ENCODE assay signal across 16 mouse cellular contexts in the genomic region with DNA sequence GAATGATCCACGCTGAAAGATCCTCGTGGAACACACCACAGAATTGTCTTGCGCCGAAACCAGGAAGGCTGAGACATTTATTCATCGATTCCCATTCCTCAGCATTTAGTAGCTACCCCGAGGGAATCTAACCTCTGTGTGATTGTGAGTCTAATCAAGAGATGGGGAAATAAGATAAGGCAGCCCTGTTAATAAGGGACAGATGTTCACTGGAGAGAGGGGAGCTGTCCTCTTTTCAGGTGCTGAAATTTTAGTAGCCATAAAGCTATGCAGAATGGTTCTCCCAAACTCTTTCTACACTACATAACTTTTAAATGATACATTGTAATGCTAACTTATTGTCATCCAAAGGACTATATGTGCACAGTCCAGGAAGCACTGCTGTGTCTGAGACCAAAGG.
DNase-seq lines count a peak whose midpoint lies in the region; ATAC-seq and TF ChIP-seq lines count a peak whose summit lies in the region.
"Had no signal": no experiment of that assay in that cellular context is flagged by ENCODE, and none has a peak within 500 bp of the region (broad histone marks: within the 10 kb centered on the region; RNA-seq: fewer than 3 reads in every experiment).

No protein-coding gene starts in this region.

- no peak for ATAC-seq in lung, embryonic 14.5 days (ENCODE audit: insufficient read depth)
- ATAC-seq in stomach, postnatal 0 days (ENCODE audit: low FRiP score, low TSS enrichment): no peak
- ATAC-seq: forebrain, embryonic 16.5 days; liver, postnatal 0 days; midbrain, embryonic 15.5 days had no signal

- H3K4me3 ChIP-seq in lung, embryonic 14.5 days (ENCODE audit: low read depth, low read length): no peak overlapping the region
- H3K4me3 ChIP-seq in stomach, postnatal 0 days (ENCODE audit: low read depth, low read length): no peak overlapping the region
- H3K4me3 ChIP-seq: embryonic facial prominence, embryonic 12.5 days; heart, embryonic 15.5 days; midbrain, embryonic 15.5 days had no signal

- WGBS in lung, embryonic 14.5 days: 58% methylated on average over 6 of the region's 6 CpGs
- WGBS in stomach, postnatal 0 days: 62% methylated on average over 6 of the region's 6 CpGs

- H3K27me3 ChIP-seq in lung, embryonic 14.5 days (ENCODE audit: insufficient read depth, low read length): no peaks in the 10 kb centered on the region
- no peaks in the 10 kb centered on the region for H3K27me3 ChIP-seq in stomach, postnatal 0 days (ENCODE audit: control insufficient read depth, insufficient read depth, low read length)
- H3K27me3 ChIP-seq: heart, embryonic 15.5 days; midbrain, embryonic 15.5 days had no signal

- no peak for TF ChIP-seq POLR2A in brain, embryonic 14.5 days (IDR thresholded peaks at IDR 0.05; ENCODE audit: borderline replicate concordance, extremely low read depth, insufficient read depth, insufficient read length, poor library complexity, severe bottlenecking)

- TF ChIP-seq CTCF in lung, embryonic 14.5 days (IDR thresholded peaks at IDR 0.05; ENCODE audit: low read depth): no peak
- TF ChIP-seq CTCF in brain, embryonic 14.5 days (IDR thresholded peaks at IDR 0.05; ENCODE audit: borderline replicate concordance, extremely low read depth, insufficient read depth, insufficient read length): no peak
- TF ChIP-seq CTCF in stomach, postnatal 0 days (IDR thresholded peaks at IDR 0.05; ENCODE audit: low read depth): no peak

- TF ChIP-seq EP300 in stomach, postnatal 0 days (optimal IDR thresholded peaks at IDR 0.05): no peak

- H3K27ac ChIP-seq in lung, embryonic 14.5 days (ENCODE audit: low read depth): no peak overlapping the region
- H3K27ac ChIP-seq in stomach, postnatal 0 days (replicated peaks): no peak overlapping the region
- H3K27ac ChIP-seq: embryonic facial prominence, embryonic 12.5 days; heart, embryonic 15.5 days; midbrain, embryonic 15.5 days had no signal

- DNase-seq in adrenal gland, postnatal 10 days: peak; percentile 46
- DNase-seq in adrenal gland, adult 8-10 months: no peak
- peak; percentile 86 for DNase-seq in lung, embryonic 14.5 days
- DNase-seq in lung, postnatal 25 days (ENCODE audit: low spot score): no peak
- DNase-seq in brain, embryonic 14.5 days (ENCODE audit: low read depth): peak; percentile 5
- peak; percentile 8 to 13 for DNase-seq in kidney, postnatal 4 days
- DNase-seq in urinary bladder, adult 2 months (ENCODE audit: low spot score): no peak
- DNase-seq in stomach, postnatal 0 days (ENCODE audit: low spot score): no peak
- DNase-seq: gastrocnemius, postnatal 25 days; left cerebral cortex, postnatal 4 days; liver, postnatal 0 days had no signal

- H3K9ac ChIP-seq in lung, embryonic 14.5 days: no peak overlapping the region
- no peak overlapping the region for H3K9ac ChIP-seq in stomach, postnatal 0 days (ENCODE audit: low read length)
- H3K9ac ChIP-seq: embryonic facial prominence, embryonic 12.5 days; heart, embryonic 15.5 days; liver, postnatal 0 days; midbrain, embryonic 15.5 days had no signal

- no peak overlapping the region for H3K4me2 ChIP-seq in lung, embryonic 14.5 days
- H3K4me2 ChIP-seq in stomach, postnatal 0 days (replicated peaks; ENCODE audit: low read depth): no peak overlapping the region
- H3K4me2 ChIP-seq: embryonic facial prominence, embryonic 12.5 days; heart, embryonic 15.5 days; midbrain, embryonic 15.5 days had no signal

- no peaks in the 10 kb centered on the region for H3K4me1 ChIP-seq in lung, embryonic 14.5 days (ENCODE audit: insufficient read depth)
- H3K4me1 ChIP-seq in stomach, postnatal 0 days (replicated peaks; ENCODE audit: control insufficient read depth, insufficient read depth): no peaks in the 10 kb centered on the region
- H3K4me1 ChIP-seq: embryonic facial prominence, embryonic 12.5 days; heart, embryonic 15.5 days; midbrain, embryonic 15.5 days had no signal

- H3K36me3 ChIP-seq in lung, embryonic 14.5 days (ENCODE audit: insufficient read depth): no peaks in the 10 kb centered on the region
- H3K36me3 ChIP-seq in stomach, postnatal 0 days (ENCODE audit: control insufficient read depth, insufficient read depth, low read length): no peaks in the 10 kb centered on the region
- H3K36me3 ChIP-seq: embryonic facial prominence, embryonic 12.5 days; G1E; heart, embryonic 15.5 days; midbrain, embryonic 15.5 days had no signal

- H3K9me3 ChIP-seq in lung, embryonic 14.5 days (ENCODE audit: low read depth, low read length): no peaks in the 10 kb centered on the region
- H3K9me3 ChIP-seq in stomach, postnatal 0 days (ENCODE audit: control insufficient read depth, low read length): no peaks in the 10 kb centered on the region
- H3K9me3 ChIP-seq: embryonic facial prominence, embryonic 12.5 days; G1E; heart, embryonic 15.5 days; midbrain, embryonic 15.5 days had no signal

Comparison
In these comparisons a context has a peak if more than half of its experiments do, and no peak if none do; other contexts are left out.
1. DNase-seq: peak in adrenal gland, postnatal 10 days (single experiment), lung, embryonic 14.5 days (single experiment), brain, embryonic 14.5 days (single experiment) and kidney, postnatal 4 days (2 of 2); none in adrenal gland, adult 8-10 months (single experiment), lung, postnatal 25 days (single experiment), urinary bladder, adult 2 months (single experiment) and stomach, postnatal 0 days (single experiment).